Mouse (Mus musculus) heart, embryonic 16.5 days (tissue): Measurements from ENCODE around the gene Utp3. TPM values are rescaled to one million over a fixed set of nuclear protein-coding genes. Genes with fewer than 3 reads are reported as not detected.

Experiments
- ATAC-seq: fragments of 200-750 bp; cut with Nextera tagmentation; replicated peaks from 2 replicates; pipeline ENCODE4 v1.8.0; 2017; ENCODE audit warnings: moderate number of reproducible peaks; ENCODE audit not compliant: insufficient read depth, low FRiP score; ENCODE audit errors: extremely low read depth
- H3K27ac ChIP-seq: fragments of 300-500 bp; sonication (generic); 2 replicates; pipeline ENCODE4 v1.5.1; 2014; ENCODE audit warnings: mild to moderate bottlenecking, low read length, control low read depth, moderate library complexity
- H3K27me3 ChIP-seq: fragments of 300-500 bp; sonication (generic); 2 replicates; pipeline ENCODE4 v1.6.1; 2014; ENCODE audit warnings: low read length, mixed read lengths; ENCODE audit not compliant: control insufficient read depth, insufficient read depth
- H3K36me3 ChIP-seq: fragments of 300-500 bp; sonication (generic); 2 replicates; pipeline ENCODE4 v1.6.1; 2014; ENCODE audit not compliant: control insufficient read depth, insufficient read depth
- H3K4me1 ChIP-seq: fragments of 300-500 bp; sonication (generic); 2 replicates; pipeline ENCODE4 v1.6.1; 2014; ENCODE audit warnings: low read length, mixed read lengths; ENCODE audit not compliant: control insufficient read depth, insufficient read depth
- H3K4me2 ChIP-seq: fragments of 300-500 bp; sonication (generic); 2 replicates; pipeline ENCODE4 v1.6.1; 2014; ENCODE audit warnings: low read depth, mild to moderate bottlenecking, control low read depth, low read length
- H3K4me3 ChIP-seq: fragments of 300-500 bp; sonication (generic); 2 replicates; pipeline ENCODE4 v1.5.1; 2014; ENCODE audit warnings: mild to moderate bottlenecking, control low read depth, low read length
- H3K9ac ChIP-seq: fragments of 300-500 bp; sonication (generic); 2 replicates; pipeline ENCODE4 v1.6.1; 2014; ENCODE audit warnings: low read length, control low read depth
- H3K9me3 ChIP-seq: fragments of 300-500 bp; sonication (generic); replicated peaks from 2 replicates; pipeline ENCODE4 v1.6.1; 2016; ENCODE audit warnings: low read length; ENCODE audit not compliant: control insufficient read depth
- WGBS: fragments of 180-500 bp; shearing (Covaris S2); extraction: QIAGEN DNeasy Blood & Tissue Kit; methylation state at CpG from one replicate; pipeline ENCODE4 v1.1.7; 2014; 5-methylcytosine and 5-hydroxymethylcytosine counted together
- polyA plus RNA-seq: library from polyadenylated mRNA; unstranded; fragments of >200 nt; fragmentation: Nextera tagmentation; extraction: Ambion mirVana; gene quantifications from 2 replicates; pipeline ENCODE4 v1.2.1, GENCODE M21; 2015

Gene Utp3
- polyA plus RNA-seq: 48.5 and 53.8 TPM in 2 replicates

GRCm38 (mm10) chr5:88554086-88554886, at the start of gene Utp3:
Utp3 (plus strand) TSS chr5:88554462.
- H3K9ac ChIP-seq: peak within 1 kb of the TSS; percentile 90
- peaks cover 9% of the 10 kb centered on the region; the same call in 1 of the 2 replicates for H3K36me3 ChIP-seq
- H3K27me3 ChIP-seq: no peaks in the 10 kb centered on the region
- peak within 1 kb of the TSS; percentile 95 for H3K4me2 ChIP-seq
- peak within 1 kb of the TSS; percentile 98 for H3K27ac ChIP-seq
- H3K9me3 ChIP-seq: no peaks in the 10 kb centered on the region
- WGBS: under 1% methylated on average over 73 of the region's 76 CpGs
- peak; percentile 95 for ATAC-seq
- H3K4me1 ChIP-seq: peaks cover 17% of the 10 kb centered on the region
- H3K4me3 ChIP-seq: peak within 1 kb of the TSS; percentile 76

DNA sequence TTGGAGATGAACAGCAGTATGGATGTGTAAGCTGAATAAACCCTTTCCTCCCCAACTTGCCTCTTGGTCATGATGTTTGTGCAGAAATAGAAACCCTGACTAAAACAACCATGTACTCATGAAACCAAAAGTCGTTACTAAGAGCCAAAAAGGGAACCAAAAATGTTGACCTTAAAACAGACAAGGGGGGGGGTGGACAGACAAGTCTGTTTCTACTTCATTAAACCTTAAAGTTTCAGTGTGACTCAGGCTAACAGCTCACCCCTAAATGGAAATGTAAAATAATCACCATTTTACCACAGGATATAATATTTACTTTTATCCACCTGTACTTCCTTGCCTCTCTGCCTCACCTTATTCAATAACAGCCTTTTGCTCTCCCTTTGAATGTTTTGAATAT, 45.7 kb upstream of the Utp3 start:
- no peak overlapping the region for H3K27ac ChIP-seq
- no peaks in the 10 kb centered on the region for H3K36me3 ChIP-seq
- H3K9ac ChIP-seq: no peak overlapping the region
- H3K4me2 ChIP-seq: no peak overlapping the region
- no peaks in the 10 kb centered on the region for H3K4me1 ChIP-seq
- no peak overlapping the region for H3K4me3 ChIP-seq
- H3K27me3 ChIP-seq: no peaks in the 10 kb centered on the region
- no peaks in the 10 kb centered on the region for H3K9me3 ChIP-seq
- ATAC-seq: no peak
- 38% methylated on average over 1 of the region's 1 CpGs for WGBS

DNA sequence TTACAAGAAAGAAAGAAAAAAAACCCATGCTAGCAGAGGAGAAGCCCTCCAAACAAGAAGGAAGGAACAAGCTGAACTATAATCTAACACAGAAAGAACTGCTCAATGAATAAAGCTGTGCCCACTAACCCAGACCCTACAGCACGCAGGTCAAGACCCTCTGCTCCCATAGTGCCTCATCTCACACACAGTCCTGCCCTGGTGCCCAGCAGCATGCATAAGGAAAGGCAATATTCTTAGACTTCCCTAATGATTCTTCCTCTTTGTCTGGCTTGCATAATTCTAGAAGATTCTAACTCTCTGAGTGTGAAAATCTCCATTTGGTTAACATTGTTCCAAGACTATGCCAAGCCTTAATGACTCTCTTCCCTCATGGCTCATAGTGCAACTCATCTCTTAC, 45.3 kb upstream of the Utp3 start:
- Histone ChIP-seq H3K27ac (no peak overlapping the region), H3K4me2 (no peak overlapping the region), H3K9me3 (no peaks in the 10 kb centered on the region), H3K27me3 (no peaks in the 10 kb centered on the region), H3K36me3 (no peaks in the 10 kb centered on the region), H3K4me3 (no peak overlapping the region), H3K4me1 (no peaks in the 10 kb centered on the region), H3K9ac (no peak overlapping the region)
- WGBS: 86% methylated on average over 1 of the region's 1 CpGs
- no peak for ATAC-seq

DNA sequence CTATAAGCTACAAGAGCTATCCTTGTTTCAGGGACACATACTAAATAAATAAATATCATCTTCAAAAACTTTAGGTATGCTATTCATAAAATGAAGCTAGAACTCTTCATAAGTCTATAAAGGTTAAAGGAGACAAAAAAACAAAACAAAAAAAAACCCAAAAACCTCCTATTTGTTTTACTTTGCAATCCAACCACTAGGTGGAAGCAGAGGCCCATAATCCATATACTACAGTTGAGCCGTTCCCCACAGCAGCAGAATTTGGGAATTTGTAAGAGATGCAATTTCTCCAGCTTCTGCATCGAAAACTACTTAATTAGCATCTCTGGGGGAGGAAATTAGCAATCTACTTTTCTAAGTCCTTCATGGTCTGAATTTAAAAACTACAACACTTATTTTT, 35.0 kb upstream of the Utp3 start:
- Histone ChIP-seq H3K9ac (no peak overlapping the region), H3K36me3 (no peaks in the 10 kb centered on the region), H3K4me3 (no peak overlapping the region), H3K9me3 (no peaks in the 10 kb centered on the region), H3K27me3 (no peaks in the 10 kb centered on the region), H3K4me1 (no peaks in the 10 kb centered on the region), H3K4me2 (no peak overlapping the region), H3K27ac (no peak overlapping the region)
- ATAC-seq: no peak
- 12% methylated on average over 2 of the region's 2 CpGs for WGBS

DNA sequence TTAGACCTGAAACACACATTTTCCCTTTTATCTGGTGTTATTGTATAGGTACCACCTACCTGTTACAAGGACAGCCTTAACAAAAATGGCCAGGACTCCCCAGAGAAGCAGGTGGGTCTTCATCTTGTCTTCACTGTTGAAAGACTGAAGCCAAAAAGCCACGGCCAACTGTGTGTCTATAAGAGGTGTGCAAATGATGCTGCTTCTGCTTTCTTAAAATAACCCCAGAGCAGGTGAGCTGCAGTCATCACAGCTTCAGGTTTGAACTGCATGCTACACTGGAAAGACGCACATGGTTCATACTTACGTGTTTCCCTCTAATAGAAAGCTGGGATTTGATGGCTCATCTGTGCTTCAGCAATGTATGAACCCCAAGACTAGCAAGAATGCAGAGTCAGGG, 26.6 kb upstream of the Utp3 start, which contains the start of gene Jchain:
TSS of gene Jchain (minus strand) at position 235 of the 400 bp plus-strand sequence.
- H3K36me3 ChIP-seq: no peaks in the 10 kb centered on the region
- no peak for ATAC-seq
- H3K27ac ChIP-seq: no peak within 1 kb of the TSS
- H3K4me3 ChIP-seq: no peak within 1 kb of the TSS
- WGBS: 81% methylated on average over 3 of the region's 3 CpGs
- no peak within 1 kb of the TSS for H3K4me2 ChIP-seq
- 0 out of 2 replicates have a peak, but pooled peaks cover 2% of the 10 kb centered on the region for H3K4me1 ChIP-seq
- H3K9ac ChIP-seq: no peak within 1 kb of the TSS
- H3K27me3 ChIP-seq: no peaks in the 10 kb centered on the region
- H3K9me3 ChIP-seq: no peaks in the 10 kb centered on the region

DNA sequence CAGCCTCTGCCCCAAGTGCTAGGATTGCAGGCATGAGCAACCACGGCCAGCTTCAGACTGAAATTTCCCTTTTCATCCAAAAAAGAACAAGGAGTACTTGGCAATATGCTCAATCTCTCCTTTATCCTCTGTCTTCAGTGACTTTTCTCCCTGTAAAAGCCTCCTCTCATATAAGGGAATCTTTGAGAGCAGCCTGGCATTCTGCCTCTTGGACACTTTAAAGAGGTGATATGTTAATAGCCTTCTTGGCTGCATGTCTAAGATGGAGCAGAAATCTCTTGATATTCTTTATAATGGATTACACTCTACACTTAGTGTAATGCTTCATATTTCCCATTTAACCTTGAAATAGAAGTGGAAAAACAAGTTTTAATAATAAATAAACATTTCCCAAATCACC, 23.4 kb upstream of the Utp3 start:
- Histone ChIP-seq H3K4me3 (no peak overlapping the region), H3K4me2 (no peak overlapping the region), H3K27me3 (no peaks in the 10 kb centered on the region), H3K4me1 (peaks cover 7% of the 10 kb centered on the region; the same call in 1 of the 2 replicates), H3K9ac (no peak overlapping the region), H3K36me3 (no peaks in the 10 kb centered on the region), H3K27ac (no peak overlapping the region), H3K9me3 (no peaks in the 10 kb centered on the region)
- ATAC-seq: no peak
- WGBS: 47% methylated on average over 1 of the region's 1 CpGs

GRCm38 (mm10) chr5:88534697-88535096, 19.6 kb upstream of the Utp3 start:
- H3K4me1 ChIP-seq: peaks cover 7% of the 10 kb centered on the region; the same call in 1 of the 2 replicates
- no peak overlapping the region for H3K4me3 ChIP-seq
- H3K4me2 ChIP-seq: no peak overlapping the region
- no peak overlapping the region for H3K9ac ChIP-seq
- no peaks in the 10 kb centered on the region for H3K27me3 ChIP-seq
- WGBS: 63% methylated on average over 3 of the region's 3 CpGs
- H3K36me3 ChIP-seq: no peaks in the 10 kb centered on the region
- H3K27ac ChIP-seq: no peak overlapping the region; the same call in 1 of the 2 replicates
- H3K9me3 ChIP-seq: no peaks in the 10 kb centered on the region
- no peak for ATAC-seq

DNA sequence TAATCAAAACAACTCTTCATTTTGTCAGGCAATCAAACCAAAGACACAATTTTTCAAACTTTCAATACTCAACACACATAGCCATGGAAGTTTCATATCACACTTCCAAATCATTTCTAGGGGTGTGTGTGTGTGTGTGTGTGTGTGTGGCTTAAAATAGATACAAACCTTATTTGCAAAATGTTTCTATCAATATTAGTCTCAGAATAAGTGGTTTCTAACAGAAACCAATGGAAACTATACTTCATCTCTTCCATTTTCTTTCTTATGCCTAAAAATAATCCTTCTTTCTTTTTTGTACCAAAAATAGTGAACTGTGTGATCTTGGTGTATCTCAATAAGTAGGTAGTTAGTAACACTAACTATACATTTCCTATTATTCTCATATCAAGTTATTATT, 13.4 kb upstream of the Utp3 start:
- Histone ChIP-seq H3K9ac (no peak overlapping the region), H3K4me2 (no peak overlapping the region), H3K27me3 (no peaks in the 10 kb centered on the region), H3K9me3 (no peaks in the 10 kb centered on the region), H3K36me3 (no peaks in the 10 kb centered on the region), H3K27ac (no peak overlapping the region), H3K4me1 (no peaks in the 10 kb centered on the region), H3K4me3 (no peak overlapping the region)
- ATAC-seq: no peak

DNA sequence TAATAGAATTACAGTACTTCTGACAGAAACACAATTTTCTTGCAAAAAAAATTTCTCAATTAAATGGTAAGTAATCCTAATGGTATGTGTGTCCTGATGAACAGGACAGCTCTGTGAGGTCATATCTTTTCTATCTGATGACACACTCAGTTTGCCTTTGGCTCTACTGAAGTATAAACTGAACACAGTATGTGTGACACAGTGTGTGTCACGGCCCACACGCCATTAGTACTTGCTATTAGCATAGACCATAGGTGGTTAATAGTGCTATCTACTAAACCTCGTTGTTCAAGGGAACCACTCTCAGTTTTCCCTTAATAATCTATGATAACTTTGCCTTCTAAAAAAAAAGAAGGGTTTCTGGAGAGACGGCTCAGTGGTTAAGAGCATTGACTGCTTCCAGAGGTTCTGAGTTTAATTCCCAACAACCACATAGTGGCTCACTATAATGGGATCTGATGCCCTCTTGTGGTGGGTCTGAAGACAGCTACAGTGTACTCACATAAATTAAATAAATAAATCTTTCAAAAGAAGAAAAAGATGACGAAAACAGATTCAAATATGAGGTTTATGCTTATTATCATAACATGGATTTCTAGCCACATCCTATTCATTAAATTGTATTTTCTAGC, 11.5 kb upstream of the Utp3 start:
- no peak overlapping the region for H3K4me3 ChIP-seq
- ATAC-seq: peak; percentile 70; the same call in 1 of the 2 replicates
- no peaks in the 10 kb centered on the region for H3K9me3 ChIP-seq
- H3K36me3 ChIP-seq: no peaks in the 10 kb centered on the region
- 57% methylated on average over 5 of the region's 5 CpGs for WGBS
- no peak overlapping the region for H3K4me2 ChIP-seq
- no peak overlapping the region for H3K27ac ChIP-seq
- H3K9ac ChIP-seq: no peak overlapping the region
- no peaks in the 10 kb centered on the region for H3K4me1 ChIP-seq
- H3K27me3 ChIP-seq: no peaks in the 10 kb centered on the region
